Mouse (Mus musculus) monocyte, adult 2 months (primary cell): ENCODE data around the gene Ift88.

ENCODE experiments used
- DNase-seq, 2 experiments: peaks; one replicate each; pipeline ENCODE4 v3.0.0; 2022; ENCODE audit warnings: low spot score in 2 of 2, low read depth in 1 of 2

Gene Ift88

GRCm38 (mm10) chr14:57529786-57530515 lies 106.1 kb downstream of the Ift88 start:
- no peak for DNase-seq

- DNase-seq = no peak
Measured at GRCm38 (mm10) chr14:57532577-57532976, 108.7 kb downstream of the Ift88 start.

- DNase-seq = peak in 1 of 2 experiments; percentile 29
Measured at GRCm38 (mm10) chr14:57533214-57533613, 109.4 kb downstream of the Ift88 start.

GRCm38 (mm10) chr14:57533841-57534240 lies 110.0 kb downstream of the Ift88 start:
- DNase-seq = no peak

GRCm38 (mm10) chr14:57534346-57534745 lies 110.5 kb downstream of the Ift88 start:
- no peak for DNase-seq

- no peak for DNase-seq
Measured at GRCm38 (mm10) chr14:57534961-57535360, 111.1 kb downstream of the Ift88 start.

- DNase-seq = no peak
Measured at GRCm38 (mm10) chr14:57535646-57536045, 111.8 kb downstream of the Ift88 start.

GRCm38 (mm10) chr14:57536820-57537219 lies 113.0 kb downstream of the Ift88 start:
- no peak for DNase-seq

GRCm38 (mm10) chr14:57537261-57538015 lies 113.6 kb downstream of the Ift88 start:
- DNase-seq = peak; percentile 28 to 48

- no peak for DNase-seq
Measured at GRCm38 (mm10) chr14:57540683-57541082, 116.8 kb downstream of the Ift88 start.

- no peak for DNase-seq
Measured at GRCm38 (mm10) chr14:57542231-57542630, 118.4 kb downstream of the Ift88 start.

- DNase-seq = no peak
Measured at GRCm38 (mm10) chr14:57543420-57544039, 119.7 kb downstream of the Ift88 start.

GRCm38 (mm10) chr14:57545526-57545925 lies 121.7 kb downstream of the Ift88 start:
- DNase-seq = no peak

GRCm38 (mm10) chr14:57546131-57546530 lies 122.3 kb downstream of the Ift88 start:
- DNase-seq = no peak

GRCm38 (mm10) chr14:57546557-57547021 lies 122.7 kb downstream of the Ift88 start:
- DNase-seq = no peak

GRCm38 (mm10) chr14:57547062-57547461 lies 123.2 kb downstream of the Ift88 start:
- no peak for DNase-seq

- DNase-seq = no peak
Measured at GRCm38 (mm10) chr14:57552945-57553344, 129.1 kb downstream of the Ift88 start.

- DNase-seq = no peak
Measured at GRCm38 (mm10) chr14:57554434-57554833, 130.6 kb downstream of the Ift88 start.

GRCm38 (mm10) chr14:57555471-57556070 lies 131.7 kb downstream of the Ift88 start:
- no peak for DNase-seq

GRCm38 (mm10) chr14:57556922-57557321 lies 133.1 kb downstream of the Ift88 start:
- DNase-seq = no peak

GRCm38 (mm10) chr14:57565626-57566025 lies 141.8 kb downstream of the Ift88 start:
- DNase-seq = no peak
